Mouse (Mus musculus): ENCODE measurements around the gene Hist2h2be. TPM values are rescaled to one million over a fixed set of nuclear protein-coding genes. Genes with fewer than 3 reads are reported as not detected.
A peak's percentile ranks its signal among the peaks of the same experiment; 100 is the strongest.
"Not testable (repeated sequence)": the region's sequence is repeated elsewhere in the genome, so short reads cannot be mapped to it uniquely, and the experiment has no call there.

Gene Hist2h2be
- polyA plus RNA-seq, 1 experiment from 2014 or later, result 11.5 TPM

DNA sequence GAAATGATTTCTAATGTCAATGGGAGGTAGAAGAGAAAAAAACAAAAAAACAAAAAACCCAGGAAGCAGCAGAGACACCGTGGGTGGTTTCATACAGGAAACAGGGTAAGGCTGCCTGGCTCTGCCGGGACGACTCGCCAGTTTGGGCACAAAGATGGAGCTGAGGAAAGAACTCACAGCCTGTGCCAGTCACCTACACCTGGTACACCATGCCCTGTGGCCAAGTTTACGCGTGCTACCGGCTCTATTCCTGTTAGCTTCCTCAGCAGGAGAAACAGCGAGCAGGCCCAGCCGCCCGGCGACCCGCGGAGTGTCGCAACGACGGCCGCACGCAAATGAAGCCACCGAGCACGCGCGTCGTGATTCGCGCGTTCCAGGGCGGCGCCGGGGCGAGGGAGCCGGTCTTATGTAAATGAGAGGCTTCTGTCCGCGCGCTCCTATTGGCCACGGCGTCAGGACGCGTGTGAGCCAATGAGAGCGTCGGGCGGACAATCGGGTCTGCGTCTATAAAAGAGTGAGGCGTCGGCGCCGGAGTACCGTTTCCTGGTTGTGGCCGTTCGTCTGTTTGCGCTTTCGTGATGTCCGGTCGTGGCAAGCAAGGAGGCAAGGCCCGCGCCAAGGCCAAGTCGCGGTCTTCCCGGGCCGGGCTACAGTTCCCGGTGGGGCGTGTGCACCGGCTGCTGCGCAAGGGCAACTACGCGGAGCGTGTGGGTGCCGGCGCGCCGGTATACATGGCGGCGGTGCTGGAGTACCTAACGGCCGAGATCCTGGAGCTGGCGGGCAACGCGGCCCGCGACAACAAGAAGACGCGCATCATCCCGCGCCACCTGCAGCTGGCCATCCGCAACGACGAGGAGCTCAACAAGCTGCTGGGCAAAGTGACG, 24.3 kb downstream of the Hist2h2be start, which contains the start of gene Hist2h2aa1:
Gene Hist2h2aa1, plus strand, starts transcription at position 495 of the 884 bp plus-strand sequence.
- WGBS, result 0% methylated on average over 21 of the region's 88 CpGs

DNA sequence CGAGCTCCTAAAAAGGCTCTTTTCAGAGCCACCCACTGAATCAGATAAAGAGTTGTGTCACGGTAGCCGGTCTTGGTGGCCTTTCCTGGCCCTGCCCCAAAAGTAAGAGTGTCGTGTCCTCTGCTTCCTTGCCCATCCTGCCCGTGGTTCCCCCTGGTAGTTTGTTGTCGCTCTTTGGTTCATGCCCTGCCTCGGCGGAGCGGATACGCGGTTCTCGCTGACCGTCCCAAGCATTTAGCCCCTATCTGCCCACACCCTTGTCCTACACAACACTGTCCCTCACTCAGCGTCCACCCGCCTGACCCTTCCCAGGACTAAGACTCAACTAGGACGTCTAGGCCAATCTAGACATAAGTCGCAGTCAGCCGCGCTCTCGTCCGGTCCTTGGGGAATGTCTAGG, 25.1 kb downstream of the Hist2h2be start:
- H3K4me1 ChIP-seq (ENCODE audit: control insufficient read depth, insufficient read depth, low read length); H3K4me3 ChIP-seq (ENCODE audit: low read depth, low read length); H3K36me3 ChIP-seq (replicated peaks; ENCODE audit: control insufficient read depth, insufficient read depth, low read depth, low read length); H3K27me3 ChIP-seq (ENCODE audit: control insufficient read depth, insufficient read depth, low read length); H3K9ac ChIP-seq (replicated peaks; ENCODE audit: low read length); ATAC-seq (replicated peaks; ENCODE audit: insufficient number of reproducible peaks, low FRiP score, low TSS enrichment, low read depth); H3K9me3 ChIP-seq (replicated peaks; ENCODE audit: control insufficient read depth, low read length); DNase-seq (ENCODE audit: low spot score); H3K4me2 ChIP-seq (ENCODE audit: low read depth, low read length): not testable (repeated sequence)
- peak overlapping the region; percentile 65; the same call in 1 of the 2 replicates for H3K27ac ChIP-seq (replicated peaks; ENCODE audit: low read depth, low read length)
- 0% methylated on average over 9 of the region's 21 CpGs for WGBS

More for the DNA sequence above, 24.3 kb downstream of the Hist2h2be start, which contains the start of gene Hist2h2aa1:
- H3K4me3 ChIP-seq (ENCODE audit: low read depth, low read length), result peak within 1 kb of the TSS; percentile 37
- peak; percentile 69 for DNase-seq (ENCODE audit: low spot score)
- not testable (repeated sequence) for H3K4me1 ChIP-seq (ENCODE audit: control insufficient read depth, insufficient read depth, low read length); H3K27me3 ChIP-seq (ENCODE audit: control insufficient read depth, insufficient read depth, low read length); H3K36me3 ChIP-seq (replicated peaks; ENCODE audit: control insufficient read depth, insufficient read depth, low read depth, low read length); H3K9me3 ChIP-seq (replicated peaks; ENCODE audit: control insufficient read depth, low read length)
- H3K9ac ChIP-seq (replicated peaks; ENCODE audit: low read length), result peak within 1 kb of the TSS; percentile 77
- ATAC-seq (replicated peaks; ENCODE audit: insufficient number of reproducible peaks, low FRiP score, low TSS enrichment, low read depth), result peak; percentile 86
- peak within 1 kb of the TSS; percentile 62 for H3K4me2 ChIP-seq (ENCODE audit: low read depth, low read length)
- H3K27ac ChIP-seq (replicated peaks; ENCODE audit: low read depth, low read length), result peak within 1 kb of the TSS; percentile 87

DNA sequence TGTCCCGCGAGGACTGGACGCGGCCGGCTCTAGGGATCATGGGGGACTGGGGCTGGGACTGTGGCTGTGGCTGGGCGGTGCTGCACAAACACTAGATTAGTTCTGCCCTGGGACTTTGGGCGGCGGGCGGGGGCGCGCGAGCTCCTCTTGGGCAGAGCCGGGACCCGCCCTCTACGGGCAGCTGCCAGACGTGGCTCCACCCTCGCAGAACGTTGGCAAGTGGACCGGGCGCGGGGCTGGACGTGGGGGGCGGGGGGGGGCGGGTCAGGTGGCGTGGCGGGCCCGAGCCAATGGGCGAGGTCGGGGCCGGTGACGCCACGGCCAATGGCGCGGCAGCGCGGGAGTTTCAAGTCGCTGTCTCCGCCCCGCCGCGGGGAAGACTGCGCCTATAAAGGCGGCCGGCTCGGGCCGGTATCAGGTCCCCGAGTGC, 25.5 kb downstream of the Hist2h2be start, which contains the start of gene Hist2h3c1:
Gene Hist2h3c1, plus strand, starts transcription at position 259 of the 430 bp plus-strand sequence.
- H3K4me1 ChIP-seq (ENCODE audit: control insufficient read depth, insufficient read depth, low read length), result not testable (repeated sequence)
- WGBS, result 0% methylated on average over 3 of the region's 47 CpGs
- H3K27ac ChIP-seq (replicated peaks; ENCODE audit: low read depth, low read length), result peak within 1 kb of the TSS; percentile 72

GRCm38 (mm10) chr3:96247356-96248140, 26.6 kb downstream of the Hist2h2be start:
- Histone ChIP-seq H3K27me3 (ENCODE audit: control insufficient read depth, insufficient read depth, low read length) (no peaks in the 10 kb centered on the region), H3K4me1 (ENCODE audit: control insufficient read depth, insufficient read depth, low read length) (no peaks in the 10 kb centered on the region; the same call in 1 of the 2 replicates), H3K9me3 (replicated peaks; ENCODE audit: control insufficient read depth, low read length) (no peaks in the 10 kb centered on the region), H3K27ac (replicated peaks; ENCODE audit: low read depth, low read length) (peak overlapping the region; percentile 72), H3K4me3 (ENCODE audit: low read depth, low read length) (peak overlapping the region; percentile 48), H3K36me3 (replicated peaks; ENCODE audit: control insufficient read depth, insufficient read depth, low read depth, low read length) (no peaks in the 10 kb centered on the region), H3K4me2 (ENCODE audit: low read depth, low read length) (peak overlapping the region; percentile 52), H3K9ac (replicated peaks; ENCODE audit: low read length) (peak overlapping the region; percentile 65)
- WGBS, result 2% methylated on average over 11 of the region's 11 CpGs
- DNase-seq (ENCODE audit: low spot score), result peak; percentile 56
- ATAC-seq (replicated peaks; ENCODE audit: insufficient number of reproducible peaks, low FRiP score, low TSS enrichment, low read depth), result no peak

More for the DNA sequence above, 25.5 kb downstream of the Hist2h2be start, which contains the start of gene Hist2h3c1:
- not testable (repeated sequence) for H3K36me3 ChIP-seq (replicated peaks; ENCODE audit: control insufficient read depth, insufficient read depth, low read depth, low read length); DNase-seq (ENCODE audit: low spot score); H3K27me3 ChIP-seq (ENCODE audit: control insufficient read depth, insufficient read depth, low read length); H3K9me3 ChIP-seq (replicated peaks; ENCODE audit: control insufficient read depth, low read length)
- ATAC-seq (replicated peaks; ENCODE audit: insufficient number of reproducible peaks, low FRiP score, low TSS enrichment, low read depth), result peak; percentile 94
- Histone ChIP-seq H3K4me3 (ENCODE audit: low read depth, low read length) (peak within 1 kb of the TSS; percentile 48), H3K9ac (replicated peaks; ENCODE audit: low read length) (peak within 1 kb of the TSS; percentile 65), H3K4me2 (ENCODE audit: low read depth, low read length) (peak within 1 kb of the TSS; percentile 52)

- ATAC-seq (replicated peaks; ENCODE audit: insufficient number of reproducible peaks, low FRiP score, low TSS enrichment, low read depth) (no peak), DNase-seq (ENCODE audit: low spot score) (peak; percentile 54)
- peak overlapping the region; percentile 52 for H3K4me2 ChIP-seq (ENCODE audit: low read depth, low read length)
- H3K36me3 ChIP-seq (replicated peaks; ENCODE audit: control insufficient read depth, insufficient read depth, low read depth, low read length), result no peaks in the 10 kb centered on the region
- WGBS, result 52% methylated on average over 6 of the region's 6 CpGs
- no peaks in the 10 kb centered on the region for H3K9me3 ChIP-seq (replicated peaks; ENCODE audit: control insufficient read depth, low read length)
- peak overlapping the region; percentile 48 for H3K4me3 ChIP-seq (ENCODE audit: low read depth, low read length)
- H3K27me3 ChIP-seq (ENCODE audit: control insufficient read depth, insufficient read depth, low read length), result no peaks in the 10 kb centered on the region
- peak overlapping the region; percentile 37; the same call in 1 of the 2 replicates for H3K9ac ChIP-seq (replicated peaks; ENCODE audit: low read length)
- H3K4me1 ChIP-seq (ENCODE audit: control insufficient read depth, insufficient read depth, low read length), result no peaks in the 10 kb centered on the region; the same call in 1 of the 2 replicates
- 0 out of 2 replicates have a peak overlapping the region, but pooled peaks have one; percentile 28 for H3K27ac ChIP-seq (replicated peaks; ENCODE audit: low read depth, low read length)
Measured at GRCm38 (mm10) chr3:96248141-96249033, 27.5 kb downstream of the Hist2h2be start.

DNA sequence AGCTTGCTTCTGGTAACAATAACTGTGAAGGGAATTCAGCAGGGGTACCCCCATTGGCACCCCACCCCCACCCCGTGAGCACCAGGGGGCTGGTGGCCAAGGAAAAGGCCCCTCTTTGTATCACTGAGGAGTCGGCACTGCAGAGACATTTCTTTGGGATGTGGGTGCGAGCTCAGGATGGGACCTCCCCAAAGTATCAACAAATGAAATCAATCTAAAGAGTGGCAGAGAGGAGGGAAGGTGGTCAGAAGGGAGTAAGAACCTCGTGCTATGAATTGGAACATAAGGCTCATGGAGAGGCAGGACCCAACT, 28.1 kb downstream of the Hist2h2be start:
- Histone ChIP-seq H3K4me3 (ENCODE audit: low read depth, low read length) (peak overlapping the region; percentile 48; the same call in 1 of the 2 replicates), H3K9ac (replicated peaks; ENCODE audit: low read length) (no peak overlapping the region), H3K4me1 (ENCODE audit: control insufficient read depth, insufficient read depth, low read length) (no peaks in the 10 kb centered on the region; the same call in 1 of the 2 replicates), H3K9me3 (replicated peaks; ENCODE audit: control insufficient read depth, low read length) (no peaks in the 10 kb centered on the region), H3K27me3 (ENCODE audit: control insufficient read depth, insufficient read depth, low read length) (no peaks in the 10 kb centered on the region), H3K27ac (replicated peaks; ENCODE audit: low read depth, low read length) (0 out of 2 replicates have a peak overlapping the region, but pooled peaks have one; percentile 28), H3K36me3 (replicated peaks; ENCODE audit: control insufficient read depth, insufficient read depth, low read depth, low read length) (no peaks in the 10 kb centered on the region), H3K4me2 (ENCODE audit: low read depth, low read length) (peak overlapping the region; percentile 23)
- ATAC-seq (replicated peaks; ENCODE audit: insufficient number of reproducible peaks, low FRiP score, low TSS enrichment, low read depth) (no peak), DNase-seq (ENCODE audit: low spot score) (no peak)
- 57% methylated on average over 4 of the region's 4 CpGs for WGBS

DNA sequence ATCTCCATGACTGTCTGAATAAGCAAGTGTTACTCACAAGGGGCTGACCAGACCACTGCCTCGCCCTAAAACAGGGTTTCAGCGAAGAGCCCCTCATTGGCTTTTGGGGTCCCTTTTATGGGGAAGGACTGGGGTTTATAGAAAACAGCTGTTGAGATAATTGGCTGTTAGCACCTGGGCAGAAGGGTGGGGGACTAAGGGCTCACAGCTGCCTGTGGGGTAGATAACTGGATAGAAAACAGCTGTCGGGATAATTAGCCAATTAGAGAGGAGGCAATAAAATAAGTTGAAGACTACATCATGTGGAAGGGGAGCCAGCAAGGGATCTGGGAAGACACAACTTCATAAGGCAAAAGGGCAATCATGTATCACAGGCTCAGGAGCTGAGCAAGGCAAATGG, 30.0 kb downstream of the Hist2h2be start:
- Histone ChIP-seq H3K4me2 (ENCODE audit: low read depth, low read length) (no peak overlapping the region), H3K9me3 (replicated peaks; ENCODE audit: control insufficient read depth, low read length) (no peaks in the 10 kb centered on the region), H3K27me3 (ENCODE audit: control insufficient read depth, insufficient read depth, low read length) (no peaks in the 10 kb centered on the region), H3K4me3 (ENCODE audit: low read depth, low read length) (no peak overlapping the region), H3K9ac (replicated peaks; ENCODE audit: low read length) (no peak overlapping the region), H3K4me1 (ENCODE audit: control insufficient read depth, insufficient read depth, low read length) (no peaks in the 10 kb centered on the region), H3K36me3 (replicated peaks; ENCODE audit: control insufficient read depth, insufficient read depth, low read depth, low read length) (no peaks in the 10 kb centered on the region), H3K27ac (replicated peaks; ENCODE audit: low read depth, low read length) (no peak overlapping the region)
- 59% methylated on average over 3 of the region's 3 CpGs for WGBS
- DNase-seq (ENCODE audit: low spot score) (no peak), ATAC-seq (replicated peaks; ENCODE audit: insufficient number of reproducible peaks, low FRiP score, low TSS enrichment, low read depth) (no peak)

Measured in embryonic facial prominence, embryonic 11.5 days (tissue).